Mouse (Mus musculus): Measurements from ENCODE around the gene Nell2. TPM values are rescaled to one million over a fixed set of nuclear protein-coding genes. Genes with fewer than 3 reads are reported as not detected.

The Nell2 gene
- polyA plus RNA-seq, 2 experiments: 0.20 TPM

GRCm38 (mm10) chr15:95370720-95371395 is 157.5 kb downstream of the Nell2 start:
- H3K4me3 ChIP-seq (ENCODE audit: insufficient read depth in 1 of 2, low read depth in 2 of 2, low read length in 2 of 2): no peak overlapping the region
- no peak for ATAC-seq (ENCODE audit: insufficient read depth)
- H3K27me3 ChIP-seq (ENCODE audit: control insufficient read depth, insufficient read depth, low read length): no peaks in the 10 kb centered on the region
- no peaks in the 10 kb centered on the region for H3K4me1 ChIP-seq (replicated peaks; ENCODE audit: control insufficient read depth in 2 of 2, insufficient read depth in 2 of 2, low read length in 1 of 2)
- DNase-seq (ENCODE audit: low read depth in 3 of 3, low spot score in 3 of 3): no peak
- H3K9ac ChIP-seq (replicated peaks): no peak overlapping the region
- H3K36me3 ChIP-seq (replicated peaks; ENCODE audit: control insufficient read depth, insufficient read depth, low read depth): no peaks in the 10 kb centered on the region
- TF ChIP-seq CTCF (IDR thresholded peaks at IDR 0.05; ENCODE audit: low read depth): no peak
- TF ChIP-seq EP300 (IDR thresholded peaks at IDR 0.05; ENCODE audit: low read depth): no peak
- 60% methylated on average over 16 of the region's 16 CpGs for WGBS (ENCODE audit: insufficient replicate concordance)
- no peak overlapping the region for H3K27ac ChIP-seq
- H3K9me3 ChIP-seq (ENCODE audit: control insufficient read depth, low read length): no peaks in the 10 kb centered on the region
- H3K4me2 ChIP-seq (ENCODE audit: low read depth): no peak overlapping the region

DNA sequence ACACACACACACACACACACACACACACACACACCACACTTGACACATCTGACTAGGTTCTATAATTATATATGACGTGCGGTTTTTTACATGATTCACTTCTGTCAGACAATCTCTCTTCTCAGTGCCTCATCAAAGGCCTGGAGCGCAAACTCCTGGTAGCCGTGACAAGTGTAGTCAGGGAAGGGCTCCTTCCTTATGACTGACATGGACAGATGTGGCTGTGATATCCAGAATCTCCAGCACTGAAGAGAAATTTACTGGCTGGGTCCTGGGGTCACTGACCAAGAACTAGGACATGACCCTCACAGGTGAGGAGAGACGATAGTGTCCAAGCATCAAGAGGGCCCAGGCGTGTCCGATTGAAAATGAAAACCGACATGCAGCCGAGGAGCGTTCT is 160.2 kb downstream of the Nell2 start:
- H3K4me1 ChIP-seq (replicated peaks; ENCODE audit: control insufficient read depth in 2 of 2, insufficient read depth in 2 of 2, low read length in 1 of 2): no peaks in the 10 kb centered on the region
- no peaks in the 10 kb centered on the region for H3K36me3 ChIP-seq (replicated peaks; ENCODE audit: control insufficient read depth, insufficient read depth, low read depth)
- H3K27me3 ChIP-seq (ENCODE audit: control insufficient read depth, insufficient read depth, low read length): no peaks in the 10 kb centered on the region
- no peak overlapping the region for H3K4me3 ChIP-seq (ENCODE audit: insufficient read depth in 1 of 2, low read depth in 2 of 2, low read length in 2 of 2)
- H3K9me3 ChIP-seq (ENCODE audit: control insufficient read depth, low read length): no peaks in the 10 kb centered on the region
- TF ChIP-seq CTCF (IDR thresholded peaks at IDR 0.05; ENCODE audit: low read depth): no peak
- no peak for TF ChIP-seq EP300 (IDR thresholded peaks at IDR 0.05; ENCODE audit: low read depth)
- 81% methylated on average over 10 of the region's 10 CpGs for WGBS (ENCODE audit: insufficient replicate concordance)
- ATAC-seq (ENCODE audit: insufficient read depth) (no peak), DNase-seq (ENCODE audit: low read depth in 3 of 3, low spot score in 3 of 3) (no peak)
- H3K4me2 ChIP-seq (ENCODE audit: low read depth): no peak overlapping the region
- no peak overlapping the region for H3K9ac ChIP-seq (replicated peaks)
- H3K27ac ChIP-seq: no peak overlapping the region

GRCm38 (mm10) chr15:95366506-95366905 is 161.9 kb downstream of the Nell2 start:
- 73% methylated on average over 3 of the region's 3 CpGs for WGBS (ENCODE audit: insufficient replicate concordance)
- no peaks in the 10 kb centered on the region for H3K27me3 ChIP-seq (ENCODE audit: control insufficient read depth, insufficient read depth, low read length)
- H3K27ac ChIP-seq: no peak overlapping the region
- no peak overlapping the region for H3K9ac ChIP-seq (replicated peaks)
- H3K4me3 ChIP-seq (ENCODE audit: insufficient read depth in 1 of 2, low read depth in 2 of 2, low read length in 2 of 2): no peak overlapping the region
- no peak for TF ChIP-seq EP300 (IDR thresholded peaks at IDR 0.05; ENCODE audit: low read depth)
- no peak for TF ChIP-seq CTCF (IDR thresholded peaks at IDR 0.05; ENCODE audit: low read depth)
- H3K9me3 ChIP-seq (ENCODE audit: control insufficient read depth, low read length): no peaks in the 10 kb centered on the region
- no peaks in the 10 kb centered on the region for H3K4me1 ChIP-seq (replicated peaks; ENCODE audit: control insufficient read depth in 2 of 2, insufficient read depth in 2 of 2, low read length in 1 of 2)
- no peak overlapping the region for H3K4me2 ChIP-seq (ENCODE audit: low read depth)
- H3K36me3 ChIP-seq (replicated peaks; ENCODE audit: control insufficient read depth, insufficient read depth, low read depth): no peaks in the 10 kb centered on the region
- ATAC-seq (ENCODE audit: insufficient read depth) (no peak), DNase-seq (ENCODE audit: low read depth in 3 of 3, low spot score in 3 of 3) (no peak)

DNA sequence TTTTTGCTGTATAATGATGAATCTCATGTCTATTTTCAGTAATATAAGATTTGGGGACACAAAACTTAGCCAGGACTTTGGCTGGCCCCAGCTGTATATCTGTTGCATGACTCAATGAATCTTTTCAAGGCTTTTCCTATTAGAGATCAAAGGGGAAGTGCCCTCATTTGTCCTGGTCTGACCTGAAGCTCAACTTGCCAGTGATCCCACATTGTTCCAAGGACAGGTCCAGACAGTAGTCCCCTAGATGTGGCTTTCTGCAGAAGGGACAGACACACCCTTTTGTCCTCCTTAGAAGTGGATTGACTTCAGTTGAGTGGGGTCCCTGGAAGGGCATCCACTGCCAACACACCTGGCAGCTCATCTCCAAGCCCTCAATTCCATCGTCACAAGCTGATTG is 173.6 kb downstream of the Nell2 start:
- no peak for DNase-seq (ENCODE audit: low read depth in 3 of 3, low spot score in 3 of 3)
- Histone ChIP-seq H3K4me3 (ENCODE audit: insufficient read depth in 1 of 2, low read depth in 2 of 2, low read length in 2 of 2) (no peak overlapping the region), H3K9ac (replicated peaks) (no peak overlapping the region), H3K27ac (no peak overlapping the region), H3K4me1 (replicated peaks; ENCODE audit: control insufficient read depth in 2 of 2, insufficient read depth in 2 of 2, low read length in 1 of 2) (no peaks in the 10 kb centered on the region), H3K4me2 (ENCODE audit: low read depth) (no peak overlapping the region), H3K9me3 (ENCODE audit: control insufficient read depth, low read length) (no peaks in the 10 kb centered on the region), H3K36me3 (replicated peaks; ENCODE audit: control insufficient read depth, insufficient read depth, low read depth) (no peaks in the 10 kb centered on the region), H3K27me3 (ENCODE audit: control insufficient read depth, insufficient read depth, low read length) (no peaks in the 10 kb centered on the region)
- no peak for TF ChIP-seq CTCF (IDR thresholded peaks at IDR 0.05; ENCODE audit: low read depth)
- WGBS (ENCODE audit: insufficient replicate concordance): 48% methylated on average over 1 of the region's 1 CpGs
- ATAC-seq (ENCODE audit: insufficient read depth): no peak

- H3K27ac ChIP-seq: no peak overlapping the region
- WGBS (ENCODE audit: insufficient replicate concordance): 61% methylated on average over 11 of the region's 11 CpGs
- H3K36me3 ChIP-seq (replicated peaks; ENCODE audit: control insufficient read depth, insufficient read depth, low read depth): no peaks in the 10 kb centered on the region
- no peak for ATAC-seq (ENCODE audit: insufficient read depth)
- H3K4me2 ChIP-seq (ENCODE audit: low read depth): no peak overlapping the region
- H3K4me1 ChIP-seq (replicated peaks; ENCODE audit: control insufficient read depth in 2 of 2, insufficient read depth in 2 of 2, low read length in 1 of 2): no peaks in the 10 kb centered on the region
- TF ChIP-seq CTCF (IDR thresholded peaks at IDR 0.05; ENCODE audit: low read depth): no peak
- TF ChIP-seq EP300 (IDR thresholded peaks at IDR 0.05; ENCODE audit: low read depth): no peak
- no peak for DNase-seq (ENCODE audit: low read depth in 3 of 3, low spot score in 3 of 3)
- no peak overlapping the region for H3K9ac ChIP-seq (replicated peaks)
- no peaks in the 10 kb centered on the region for H3K27me3 ChIP-seq (ENCODE audit: control insufficient read depth, insufficient read depth, low read length)
- no peak overlapping the region for H3K4me3 ChIP-seq (ENCODE audit: insufficient read depth in 1 of 2, low read depth in 2 of 2, low read length in 2 of 2)
- H3K9me3 ChIP-seq (ENCODE audit: control insufficient read depth, low read length): no peaks in the 10 kb centered on the region
Measured at GRCm38 (mm10) chr15:95334323-95335296, 193.7 kb downstream of the Nell2 start.
